Mouse (Mus musculus): Measurements from ENCODE around the gene Ccdc127. TPM values are rescaled to one million over a fixed set of nuclear protein-coding genes. Genes with fewer than 3 reads are reported as not detected.

Ccdc127 gene
- total RNA-seq (2021), result 10 to 100 TPM; 63.4 to 74.2 TPM
- long read RNA-seq, experiment 1, full-length matches to known transcripts, result 53 of 62 reads
- long read RNA-seq, experiment 1, partial matches to known transcripts, result 2 of 62 reads
- long read RNA-seq, experiment 1, other reads (novel, unspliced or antisense), result 7 of 62 reads
- long read RNA-seq, experiment 2, full-length matches to known transcripts, result 50 of 61 reads
- long read RNA-seq, experiment 2, partial matches to known transcripts, result 2 of 61 reads
- long read RNA-seq, experiment 2, other reads (novel, unspliced or antisense), result 9 of 61 reads

- DNase-seq (ENCODE audit: low spot score in 2 of 2), result peak; percentile 96 to 98
These were observed at the start of gene Ccdc127, which contains the start of gene Sdha for GRCm38 (mm10) chr13:74349566-74350434. Ccdc127 (plus strand) TSS chr13:74350309. Sdha (minus strand) TSS chr13:74350280.

- peak; percentile 69 to 79 for DNase-seq (ENCODE audit: low spot score in 2 of 2)
These were observed 49.0 kb upstream of the Ccdc127 start for GRCm38 (mm10) chr13:74300925-74301606.

GRCm38 (mm10) chr13:74301607-74301984 is 48.5 kb upstream of the Ccdc127 start:
- no peak for DNase-seq (ENCODE audit: low spot score in 2 of 2)

GRCm38 (mm10) chr13:74302050-74303037 is 47.8 kb upstream of the Ccdc127 start:
- no peak for DNase-seq (ENCODE audit: low spot score in 2 of 2)

GRCm38 (mm10) chr13:74305380-74305779 is 44.7 kb upstream of the Ccdc127 start:
- no peak for DNase-seq (ENCODE audit: low spot score in 2 of 2)

GRCm38 (mm10) chr13:74305780-74306179 is 44.3 kb upstream of the Ccdc127 start:
- no peak for DNase-seq (ENCODE audit: low spot score in 2 of 2)

GRCm38 (mm10) chr13:74314616-74315015 is 35.5 kb upstream of the Ccdc127 start:
- no peak for DNase-seq (ENCODE audit: low spot score in 2 of 2)

GRCm38 (mm10) chr13:74316386-74316785 is 33.7 kb upstream of the Ccdc127 start:
- no peak for DNase-seq (ENCODE audit: low spot score in 2 of 2)

- DNase-seq (ENCODE audit: low spot score in 2 of 2), result no peak
These were observed 33.3 kb upstream of the Ccdc127 start for GRCm38 (mm10) chr13:74316789-74317169.

GRCm38 (mm10) chr13:74317170-74317849 is 32.8 kb upstream of the Ccdc127 start, which contains the start of gene Pdcd6:
Pdcd6 (minus strand) TSS chr13:74317580.
- peak; percentile 83 to 89 for DNase-seq (ENCODE audit: low spot score in 2 of 2)

GRCm38 (mm10) chr13:74329321-74329720 is 20.8 kb upstream of the Ccdc127 start:
- no peak for DNase-seq (ENCODE audit: low spot score in 2 of 2)

GRCm38 (mm10) chr13:74341036-74341435 is 9.1 kb upstream of the Ccdc127 start:
- DNase-seq (ENCODE audit: low spot score in 2 of 2), result peak in 1 of 2 experiments; percentile 26

GRCm38 (mm10) chr13:74350435-74350906 is 362 bp downstream of the Ccdc127 start:
- DNase-seq (ENCODE audit: low spot score in 2 of 2), result no peak

- DNase-seq (ENCODE audit: low spot score in 2 of 2), result no peak
These were observed 6.4 kb downstream of the Ccdc127 start for GRCm38 (mm10) chr13:74356491-74356890.

- no peak for DNase-seq (ENCODE audit: low spot score in 2 of 2)
These were observed 12.1 kb downstream of the Ccdc127 start for GRCm38 (mm10) chr13:74362218-74362617.

- no peak for DNase-seq (ENCODE audit: low spot score in 2 of 2)
These were observed 13.2 kb downstream of the Ccdc127 start for GRCm38 (mm10) chr13:74363176-74363858.

GRCm38 (mm10) chr13:74363859-74364235 is 13.7 kb downstream of the Ccdc127 start, which contains the start of gene Lrrc14b:
Lrrc14b (minus strand) TSS chr13:74364005.
- DNase-seq (ENCODE audit: low spot score in 2 of 2), result no peak

GRCm38 (mm10) chr13:74381533-74382276 is 31.6 kb downstream of the Ccdc127 start:
- peak in 1 of 2 experiments; percentile 13 for DNase-seq (ENCODE audit: low spot score in 2 of 2)
